Mouse (Mus musculus) hindbrain, embryonic 14.5 days (tissue): ENCODE results near the gene Daglb. TPM values are rescaled to one million over a fixed set of nuclear protein-coding genes. Genes with fewer than 3 reads are reported as not detected.

Source experiments
- ATAC-seq: fragments of 200-750 bp; cut with Nextera tagmentation; 2 replicates; pipeline ENCODE4 v1.8.0; 2017; ENCODE audit warnings: moderate number of reproducible peaks, mild to moderate bottlenecking, moderate TSS enrichment, moderate library complexity; ENCODE audit not compliant: low FRiP score
- DNase-seq: peaks from one replicate; pipeline ENCODE4 v3.0.0-alpha.2; 2015; ENCODE audit warnings: low spot score
- H3K27ac ChIP-seq: fragments of 300-500 bp; sonication (generic); 2 replicates; pipeline ENCODE4 v1.5.1; 2014; ENCODE audit warnings: mild to moderate bottlenecking, moderate library complexity
- H3K27me3 ChIP-seq: fragments of 300-500 bp; sonication (generic); 2 replicates; pipeline ENCODE4 v1.6.1; 2014; ENCODE audit warnings: mild to moderate bottlenecking, low read length, mixed read lengths; ENCODE audit not compliant: control insufficient read depth, insufficient read depth
- H3K36me3 ChIP-seq: fragments of 300-500 bp; sonication (generic); replicated peaks from 2 replicates; pipeline ENCODE4 v1.6.1; 2014; ENCODE audit not compliant: control insufficient read depth, insufficient read depth
- H3K4me1 ChIP-seq: fragments of 300-500 bp; sonication (generic); replicated peaks from 2 replicates; pipeline ENCODE4 v1.6.1; 2014; ENCODE audit warnings: antibody characterized with exemption, low read length, mixed read lengths; ENCODE audit not compliant: control insufficient read depth, insufficient read depth
- H3K4me2 ChIP-seq: fragments of 300-500 bp; sonication (generic); replicated peaks from 2 replicates; pipeline ENCODE4 v1.6.1; 2014; ENCODE audit warnings: mild to moderate bottlenecking, moderate library complexity
- H3K4me3 ChIP-seq: fragments of 300-500 bp; sonication (generic); replicated peaks from 2 replicates; pipeline ENCODE4 v1.5.1; 2014; ENCODE audit warnings: mild to moderate bottlenecking, low read length
- H3K9ac ChIP-seq: fragments of 300-500 bp; sonication (generic); 2 replicates; pipeline ENCODE4 v1.6.1; 2014
- H3K9me3 ChIP-seq: fragments of 300-500 bp; sonication (generic); 2 replicates; pipeline ENCODE4 v1.6.1; 2016; ENCODE audit warnings: low read length; ENCODE audit not compliant: control insufficient read depth
- WGBS: fragments of 180-500 bp; shearing (Covaris S2); extraction: QIAGEN DNeasy Blood & Tissue Kit; methylation state at CpG from one replicate; pipeline ENCODE4 v1.1.7; 2014; 5-methylcytosine and 5-hydroxymethylcytosine counted together
- polyA plus RNA-seq: library from polyadenylated mRNA; unstranded; fragments of >200 nt; fragmentation: Nextera tagmentation; extraction: Ambion mirVana; gene quantifications from 2 replicates; pipeline ENCODE4 v1.2.1, GENCODE M21; 2014

Daglb gene
- polyA plus RNA-seq, 1 experiment from 2014 or later = 17.5 TPM

- Histone ChIP-seq H3K27ac (no peak overlapping the region), H3K36me3 (no peaks in the 10 kb centered on the region), H3K9ac (no peak overlapping the region), H3K9me3 (no peaks in the 10 kb centered on the region), H3K4me2 (no peak overlapping the region), H3K4me1 (peaks cover 27% of the 10 kb centered on the region), H3K4me3 (no peak overlapping the region), H3K27me3 (no peaks in the 10 kb centered on the region)
- no peak for DNase-seq
- ATAC-seq = no peak
- 90% methylated on average over 3 of the region's 3 CpGs for WGBS
Measured at GRCm38 (mm10) chr5:143522882-143523281, 58.5 kb downstream of the Daglb start.

DNA sequence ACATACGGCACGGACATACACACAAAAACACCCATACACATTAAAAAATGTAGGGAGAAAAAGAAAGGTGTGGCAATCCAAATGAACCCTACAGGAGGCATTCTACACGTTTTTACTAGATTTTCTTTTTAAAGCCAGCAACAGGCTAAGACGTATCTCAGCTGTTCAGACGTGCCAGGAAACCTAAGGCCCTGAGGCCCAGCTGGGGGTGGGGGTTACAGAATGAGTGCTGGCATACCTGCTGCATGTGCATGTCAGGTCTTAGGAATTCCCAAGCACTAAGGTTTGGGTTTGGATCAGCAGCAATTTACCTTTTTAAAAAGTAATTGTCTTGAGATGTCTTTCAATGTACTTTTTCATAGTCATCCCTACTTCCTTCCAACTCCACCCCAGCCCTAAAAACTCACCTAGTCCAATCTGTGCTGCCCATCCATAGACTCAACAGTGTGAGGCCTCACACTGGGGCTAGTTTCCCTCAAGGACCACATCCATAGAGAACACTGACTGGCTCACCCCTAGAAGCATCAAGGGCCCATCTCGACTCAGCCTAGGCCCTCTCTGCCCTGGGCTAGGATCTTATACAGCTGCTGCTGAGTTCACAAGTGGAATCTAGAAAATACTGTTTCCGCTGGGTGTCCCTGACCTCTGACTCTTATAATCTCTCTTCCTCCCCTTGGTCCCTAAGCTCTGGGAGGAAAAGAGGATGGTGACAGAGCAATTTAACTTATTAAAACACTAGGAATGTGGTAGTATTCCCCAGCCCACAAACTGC, 61.3 kb downstream of the Daglb start:
- Histone ChIP-seq H3K4me2 (peak overlapping the region; percentile 85), H3K36me3 (no peaks in the 10 kb centered on the region), H3K4me1 (peaks cover 27% of the 10 kb centered on the region), H3K9ac (peak overlapping the region; percentile 98), H3K27ac (no peak overlapping the region), H3K27me3 (no peaks in the 10 kb centered on the region), H3K9me3 (no peaks in the 10 kb centered on the region), H3K4me3 (peak overlapping the region; percentile 95)
- 74% methylated on average over 7 of the region's 7 CpGs for WGBS
- ATAC-seq = no peak
- DNase-seq = no peak

DNA sequence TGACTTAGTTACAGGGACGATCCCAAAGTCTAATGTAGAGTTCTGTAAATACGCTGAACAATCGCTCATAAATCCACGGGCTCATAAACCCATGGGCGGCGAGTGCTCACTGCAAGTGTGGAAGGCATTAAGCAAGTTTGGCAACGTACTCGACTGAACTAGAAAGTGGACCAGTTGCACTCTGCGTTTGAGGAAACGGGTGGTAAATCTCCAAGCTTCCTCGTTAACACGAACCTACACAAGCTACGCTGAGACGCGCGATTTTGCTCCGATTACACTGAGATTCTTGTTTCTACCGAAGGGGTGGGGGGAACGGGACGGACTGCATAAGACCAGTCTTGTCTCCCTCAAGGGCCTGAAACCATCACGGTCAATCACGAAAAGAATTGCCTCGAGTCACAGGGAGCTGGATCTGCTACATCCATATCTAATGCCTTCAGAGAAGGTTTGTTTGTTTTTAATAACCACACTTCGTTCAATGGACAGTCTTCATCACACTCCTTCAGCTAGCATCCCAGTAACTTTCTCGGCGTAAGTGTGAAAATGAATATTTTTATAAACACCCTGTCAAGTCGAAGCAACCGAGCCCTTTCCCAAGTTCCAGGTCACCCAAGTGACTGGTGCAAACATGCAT, 62.4 kb downstream of the Daglb start:
- no peaks in the 10 kb centered on the region for H3K27me3 ChIP-seq
- H3K9me3 ChIP-seq = no peaks in the 10 kb centered on the region
- H3K36me3 ChIP-seq = no peaks in the 10 kb centered on the region
- peak overlapping the region; percentile 95 for H3K4me3 ChIP-seq
- peak overlapping the region; percentile 98 for H3K9ac ChIP-seq
- ATAC-seq (no peak), DNase-seq (no peak)
- H3K4me2 ChIP-seq = peak overlapping the region; percentile 85
- H3K4me1 ChIP-seq = peaks cover 27% of the 10 kb centered on the region
- 12% methylated on average over 28 of the region's 28 CpGs for WGBS
- H3K27ac ChIP-seq = no peak overlapping the region

- Histone ChIP-seq H3K4me1 (peaks cover 27% of the 10 kb centered on the region), H3K4me2 (peak within 1 kb of the TSS; percentile 85), H3K27ac (peak within 1 kb of the TSS; percentile 93), H3K9me3 (no peaks in the 10 kb centered on the region), H3K27me3 (no peaks in the 10 kb centered on the region), H3K4me3 (peak within 1 kb of the TSS; percentile 95), H3K36me3 (no peaks in the 10 kb centered on the region), H3K9ac (peak within 1 kb of the TSS; percentile 98)
- ATAC-seq (peak; percentile 96), DNase-seq (peak; percentile 98)
- under 1% methylated on average over 75 of the region's 105 CpGs for WGBS
Measured at GRCm38 (mm10) chr5:143527486-143528307, 63.3 kb downstream of the Daglb start, which contains the start of gene Rac1. Gene Rac1 (minus strand): TSS chr5:143528036.

- Histone ChIP-seq H3K36me3 (no peaks in the 10 kb centered on the region), H3K9me3 (no peaks in the 10 kb centered on the region), H3K4me3 (peak overlapping the region; percentile 95), H3K4me1 (peaks cover 27% of the 10 kb centered on the region), H3K27me3 (no peaks in the 10 kb centered on the region), H3K4me2 (peak overlapping the region; percentile 85), H3K27ac (peak overlapping the region; percentile 93), H3K9ac (peak overlapping the region; percentile 98)
- ATAC-seq (peak; percentile 26; the same call in 1 of the 2 replicates), DNase-seq (no peak)
- 18% methylated on average over 7 of the region's 7 CpGs for WGBS
Measured at GRCm38 (mm10) chr5:143528308-143528683, 63.9 kb downstream of the Daglb start.

GRCm38 (mm10) chr5:143530715-143531114, 66.3 kb downstream of the Daglb start:
- ATAC-seq = no peak
- no peak for DNase-seq
- no peaks in the 10 kb centered on the region for H3K9me3 ChIP-seq
- no peak overlapping the region for H3K4me2 ChIP-seq
- H3K36me3 ChIP-seq = no peaks in the 10 kb centered on the region
- no peak overlapping the region for H3K4me3 ChIP-seq
- H3K27me3 ChIP-seq = no peaks in the 10 kb centered on the region
- no peak overlapping the region for H3K9ac ChIP-seq
- H3K27ac ChIP-seq = no peak overlapping the region
- H3K4me1 ChIP-seq = peaks cover 13% of the 10 kb centered on the region
- 61% methylated on average over 7 of the region's 7 CpGs for WGBS

DNA sequence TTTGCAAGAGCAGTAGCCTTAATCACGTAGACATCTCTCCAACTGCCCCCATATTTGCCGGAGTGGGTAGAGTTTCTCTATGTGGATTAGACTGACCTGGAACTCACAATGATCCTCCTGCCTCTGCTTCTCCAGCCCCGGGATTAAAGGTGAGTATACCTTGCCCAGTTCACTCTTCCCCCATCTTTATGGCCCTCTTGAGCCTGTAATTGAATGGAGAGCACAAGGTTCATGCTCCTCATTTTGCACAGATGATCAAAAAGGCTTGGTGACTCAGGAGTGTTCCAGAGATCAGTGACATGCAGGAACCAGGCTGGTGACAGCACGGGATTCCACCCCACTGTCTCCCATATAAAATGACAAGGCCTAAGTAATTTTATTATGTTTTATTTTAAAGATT, 70.5 kb downstream of the Daglb start:
- Histone ChIP-seq H3K4me2 (no peak overlapping the region), H3K9ac (no peak overlapping the region), H3K27ac (no peak overlapping the region), H3K36me3 (no peaks in the 10 kb centered on the region), H3K9me3 (no peaks in the 10 kb centered on the region), H3K4me1 (no peaks in the 10 kb centered on the region), H3K27me3 (no peaks in the 10 kb centered on the region), H3K4me3 (no peak overlapping the region)
- 87% methylated on average over 4 of the region's 4 CpGs for WGBS
- no peak for ATAC-seq
- DNase-seq = no peak

DNA sequence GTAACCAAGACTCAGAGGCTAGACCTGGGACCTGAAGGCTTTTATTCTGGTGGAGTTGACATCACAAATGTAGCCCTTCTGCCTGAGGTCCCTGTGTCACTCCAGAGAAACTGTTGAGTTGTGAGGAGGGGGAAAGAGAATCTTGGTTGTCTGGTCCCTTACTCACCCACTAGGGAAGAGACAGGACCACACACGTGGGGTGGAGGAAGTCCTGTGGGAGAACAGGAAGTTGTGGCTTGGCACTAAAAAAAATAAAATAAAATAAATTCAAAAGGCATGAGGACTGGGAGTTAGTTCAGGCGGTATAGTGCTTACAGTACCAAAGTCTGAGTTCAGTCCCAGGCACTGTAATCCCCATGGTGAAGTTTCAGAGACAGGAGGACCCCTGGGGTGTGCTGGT, 72.6 kb downstream of the Daglb start:
- WGBS = 46% methylated on average over 2 of the region's 2 CpGs
- Histone ChIP-seq H3K4me1 (no peaks in the 10 kb centered on the region), H3K36me3 (no peaks in the 10 kb centered on the region), H3K9ac (no peak overlapping the region), H3K4me2 (no peak overlapping the region), H3K27ac (no peak overlapping the region), H3K4me3 (no peak overlapping the region), H3K27me3 (no peaks in the 10 kb centered on the region), H3K9me3 (no peaks in the 10 kb centered on the region)
- DNase-seq = no peak
- ATAC-seq = no peak

DNA sequence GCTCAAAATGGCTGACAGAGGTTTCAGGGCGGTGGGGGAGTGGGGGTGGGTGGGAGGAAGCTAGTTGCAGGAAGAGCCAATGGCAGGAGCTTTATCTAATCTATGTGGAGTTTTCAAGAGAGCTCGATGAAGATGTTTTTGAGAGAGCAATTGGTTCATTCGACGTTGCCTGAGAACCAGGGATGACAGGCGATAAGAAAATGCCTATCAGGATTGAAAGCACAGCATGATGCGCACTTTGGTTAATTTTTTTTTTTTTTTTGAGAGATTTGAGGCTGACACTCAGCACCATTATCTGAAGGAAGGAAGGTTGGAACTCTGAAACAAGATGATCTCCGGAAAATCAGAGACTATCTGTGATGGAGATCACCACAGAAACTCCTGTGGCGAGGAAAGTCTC, 74.7 kb downstream of the Daglb start:
- WGBS = 86% methylated on average over 8 of the region's 8 CpGs
- H3K4me1 ChIP-seq = no peaks in the 10 kb centered on the region
- no peaks in the 10 kb centered on the region for H3K27me3 ChIP-seq
- no peak overlapping the region for H3K9ac ChIP-seq
- H3K36me3 ChIP-seq = no peaks in the 10 kb centered on the region
- no peak overlapping the region for H3K27ac ChIP-seq
- no peaks in the 10 kb centered on the region for H3K9me3 ChIP-seq
- H3K4me3 ChIP-seq = no peak overlapping the region
- ATAC-seq (no peak), DNase-seq (no peak)
- H3K4me2 ChIP-seq = no peak overlapping the region
